Mouse (Mus musculus) erythroblast, embryonic 14.5 days (primary cell): ENCODE measurements around the gene Setd1a. TPM values are rescaled to one million over a fixed set of nuclear protein-coding genes. Genes with fewer than 3 reads are reported as not detected.

Source experiments
- H3K27me3 ChIP-seq: 2 replicates; pipeline ENCODE4 v1.6.1; 2012; ENCODE audit warnings: inconsistent platforms; ENCODE audit not compliant: control insufficient read depth
- H3K36me3 ChIP-seq: 2 replicates; pipeline ENCODE4 v1.6.1; 2012; ENCODE audit warnings: mild to moderate bottlenecking, inconsistent platforms; ENCODE audit not compliant: control insufficient read depth
- H3K4me1 ChIP-seq: 2 replicates; pipeline ENCODE4 v1.6.1; 2012; ENCODE audit warnings: inconsistent platforms; ENCODE audit not compliant: control insufficient read depth
- H3K4me3 ChIP-seq: replicated peaks from 2 replicates; pipeline ENCODE3; 2012; ENCODE audit warnings: moderate library complexity, mild to moderate bottlenecking, inconsistent platforms
- H3K9me3 ChIP-seq: 2 replicates; pipeline ENCODE4 v1.6.1; 2012; ENCODE audit warnings: low read length, inconsistent platforms, mixed read lengths; ENCODE audit not compliant: control insufficient read depth
- GATA1 ChIP-seq: IDR thresholded peaks from 2 replicates; pipeline ENCODE4 v1.6.1; 2012; ENCODE audit warnings: low read length, inconsistent platforms, mixed read lengths
- TAL1 ChIP-seq: IDR thresholded peaks from 3 replicates; pipeline ENCODE4 v1.6.1; 2012; ENCODE audit warnings: low read length, inconsistent platforms, mixed read lengths
- polyA plus RNA-seq: library from polyadenylated mRNA; stranded (reverse); fragments of >175 nt; gene quantifications from 2 replicates; pipeline ENCODE4 v1.2.3, GENCODE M21; 2012

Gene Setd1a
- polyA plus RNA-seq, 1 experiment, result 6.0 TPM

DNA sequence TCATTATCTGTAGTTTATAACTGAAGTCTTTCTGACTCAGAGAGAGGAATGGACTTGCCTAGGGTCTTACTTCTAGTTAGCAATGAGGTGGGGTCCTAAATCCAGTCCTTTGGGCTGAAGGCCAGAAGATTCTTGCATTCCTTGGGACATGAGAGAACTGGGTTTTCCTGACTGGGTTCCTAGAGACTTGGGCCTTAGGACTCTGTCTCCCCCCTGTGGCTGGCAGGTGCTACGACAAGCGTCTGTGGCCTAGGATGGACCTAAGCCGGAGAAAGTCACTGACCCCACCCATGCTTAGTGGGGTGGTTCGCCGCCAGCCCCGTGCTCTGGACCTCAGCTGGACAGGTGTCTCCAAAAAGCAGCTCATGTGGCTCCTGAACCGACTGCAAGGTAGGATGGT lies 15.4 kb upstream of the Setd1a start:
- H3K4me3 ChIP-seq, result no peak overlapping the region
- H3K4me1 ChIP-seq, result peaks cover 28% of the 10 kb centered on the region
- no peaks in the 10 kb centered on the region for H3K27me3 ChIP-seq
- H3K9me3 ChIP-seq, result no peaks in the 10 kb centered on the region
- TF ChIP-seq GATA1 (no peak), TAL1 (no peak)
- peaks cover 14% of the 10 kb centered on the region for H3K36me3 ChIP-seq

DNA sequence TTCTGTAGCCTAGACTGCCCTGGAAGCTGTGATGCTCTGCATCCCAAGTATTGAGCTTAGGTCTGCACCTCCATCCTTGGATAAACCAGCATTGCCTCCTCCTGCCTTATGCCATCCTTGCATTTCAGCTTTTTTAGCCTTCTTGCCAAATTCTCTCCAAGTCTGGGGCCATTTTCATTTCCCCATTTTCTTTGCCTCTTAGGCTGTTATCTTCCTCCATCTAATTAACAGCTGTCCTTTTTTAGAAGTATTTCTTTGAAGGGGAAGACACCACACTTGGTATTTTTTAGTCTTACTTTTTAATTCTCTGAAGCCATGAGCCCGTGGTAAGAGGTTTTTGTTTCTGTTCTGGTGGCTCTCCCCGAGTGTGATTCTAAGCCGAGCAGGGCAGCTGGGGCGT lies 12.8 kb upstream of the Setd1a start:
- Histone ChIP-seq H3K9me3 (no peaks in the 10 kb centered on the region), H3K4me3 (no peak overlapping the region), H3K4me1 (peaks cover 52% of the 10 kb centered on the region), H3K27me3 (no peaks in the 10 kb centered on the region), H3K36me3 (peaks cover 19% of the 10 kb centered on the region)
- TF ChIP-seq GATA1 (no peak), TAL1 (no peak)

DNA sequence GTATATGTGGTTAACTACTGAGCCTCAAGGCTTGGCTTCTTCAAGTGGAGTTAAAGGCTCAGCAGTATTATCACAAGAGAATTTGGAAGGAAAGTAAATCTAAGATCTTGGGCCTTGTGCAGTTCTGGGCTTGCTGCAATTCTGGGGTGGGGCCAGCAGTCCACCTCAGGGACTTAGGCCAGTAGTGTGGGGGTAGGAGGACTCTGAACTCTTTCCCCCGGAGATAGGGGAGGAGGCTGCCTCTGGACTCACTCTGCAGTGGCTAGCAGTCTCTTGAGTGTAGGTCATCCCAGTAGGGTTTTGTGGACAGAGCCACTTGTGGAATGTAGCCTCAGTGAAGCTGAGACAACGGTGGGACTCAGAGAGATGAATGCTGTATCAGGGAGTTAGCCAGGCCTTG lies 10.7 kb upstream of the Setd1a start:
- H3K9me3 ChIP-seq, result no peaks in the 10 kb centered on the region
- H3K27me3 ChIP-seq, result peaks cover 2% of the 10 kb centered on the region; the same call in 1 of the 2 replicates
- TF ChIP-seq GATA1, result no peak
- H3K36me3 ChIP-seq, result peaks cover 19% of the 10 kb centered on the region
- peaks cover 64% of the 10 kb centered on the region for H3K4me1 ChIP-seq
- H3K4me3 ChIP-seq, result no peak overlapping the region

DNA sequence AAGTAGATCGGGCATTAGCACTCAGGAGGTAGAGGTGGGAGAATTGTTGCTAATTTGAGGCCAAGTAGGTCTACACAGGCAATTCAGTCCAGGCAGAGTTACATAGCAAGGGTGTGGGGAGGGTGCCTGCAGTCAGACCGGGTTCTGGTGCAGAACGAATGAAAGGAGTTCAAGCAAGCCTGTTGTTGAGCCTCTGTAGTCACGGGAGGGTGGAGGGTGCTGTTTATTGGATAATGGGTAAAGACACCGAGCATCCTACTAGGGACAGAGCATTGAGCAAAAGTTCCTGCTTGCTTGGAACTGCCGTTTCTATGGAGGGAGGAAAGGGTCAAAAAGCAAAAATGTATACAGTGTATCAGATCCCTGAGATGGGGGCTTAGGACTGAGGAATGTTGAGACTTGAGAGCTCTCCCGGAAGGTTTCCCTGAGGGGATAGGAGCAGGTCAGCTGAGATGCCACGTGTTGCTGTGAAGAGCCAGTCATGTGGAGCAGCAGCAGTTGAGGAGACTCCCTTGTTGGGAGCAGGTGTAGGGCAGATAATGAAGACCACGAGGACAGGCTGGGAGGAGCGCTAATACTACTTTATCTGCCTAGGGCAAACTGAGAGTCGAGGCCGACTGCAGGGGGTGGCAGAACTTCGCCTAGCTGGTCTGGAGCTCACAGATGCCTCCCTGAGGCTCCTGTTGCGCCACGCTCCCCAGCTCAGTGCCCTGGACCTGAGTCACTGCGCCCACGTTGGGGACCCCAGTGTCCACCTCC lies 9.4 kb upstream of the Setd1a start:
- peaks cover 15% of the 10 kb centered on the region for H3K36me3 ChIP-seq

DNA sequence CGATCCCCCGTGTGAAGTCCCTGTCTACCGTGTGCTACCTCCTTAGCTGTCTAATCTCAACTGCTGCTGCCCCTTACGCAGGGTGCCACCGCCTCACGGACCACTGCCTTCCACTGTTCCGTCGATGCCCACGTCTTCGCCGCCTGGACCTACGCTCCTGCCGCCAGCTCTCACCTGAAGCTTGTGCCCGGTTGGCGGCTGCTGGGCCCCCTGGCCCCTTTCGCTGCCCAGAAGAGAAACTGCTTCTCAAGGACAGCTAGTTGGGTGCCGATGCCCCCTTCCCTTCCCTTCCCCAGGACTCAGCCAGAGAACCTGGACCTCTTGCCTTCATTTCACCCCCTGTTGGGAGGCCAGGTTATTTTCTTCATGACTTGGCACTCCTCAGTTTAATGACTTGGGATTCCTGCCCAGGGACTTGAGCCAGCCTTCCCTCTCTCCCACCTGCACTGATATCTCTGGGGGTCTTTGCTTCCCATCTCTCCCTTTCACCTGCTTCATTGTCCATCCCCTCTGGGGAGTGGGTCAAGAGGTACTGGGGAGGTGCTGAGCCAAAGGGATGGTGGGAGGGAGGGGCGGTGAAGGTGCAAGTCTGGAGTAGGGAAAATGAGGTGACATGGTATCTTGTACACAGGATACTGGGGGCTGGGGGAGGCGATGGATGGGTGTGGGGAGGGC lies 8.7 kb upstream of the Setd1a start:
- Histone ChIP-seq H3K27me3 (peaks cover 2% of the 10 kb centered on the region; the same call in 1 of the 2 replicates), H3K9me3 (no peaks in the 10 kb centered on the region), H3K4me3 (peak overlapping the region; percentile 74), H3K4me1 (peaks cover 75% of the 10 kb centered on the region), H3K36me3 (peaks cover 11% of the 10 kb centered on the region)
- TF ChIP-seq GATA1 (no peak), TAL1 (no peak)

More for the DNA sequence above, 9.4 kb upstream of the Setd1a start:
- peaks cover 70% of the 10 kb centered on the region for H3K4me1 ChIP-seq
- peak overlapping the region; percentile 74 for H3K4me3 ChIP-seq
- peak; percentile 87 for TF ChIP-seq GATA1
- TF ChIP-seq TAL1, result peak; percentile 83
- peaks cover 2% of the 10 kb centered on the region; the same call in 1 of the 2 replicates for H3K27me3 ChIP-seq
- H3K9me3 ChIP-seq, result no peaks in the 10 kb centered on the region

- Histone ChIP-seq H3K4me1 (peaks cover 77% of the 10 kb centered on the region), H3K36me3 (peaks cover 9% of the 10 kb centered on the region), H3K4me3 (peak overlapping the region; percentile 74)
Measured at GRCm38 (mm10) chr7:127768346-127768996, 8.0 kb upstream of the Setd1a start.

DNA sequence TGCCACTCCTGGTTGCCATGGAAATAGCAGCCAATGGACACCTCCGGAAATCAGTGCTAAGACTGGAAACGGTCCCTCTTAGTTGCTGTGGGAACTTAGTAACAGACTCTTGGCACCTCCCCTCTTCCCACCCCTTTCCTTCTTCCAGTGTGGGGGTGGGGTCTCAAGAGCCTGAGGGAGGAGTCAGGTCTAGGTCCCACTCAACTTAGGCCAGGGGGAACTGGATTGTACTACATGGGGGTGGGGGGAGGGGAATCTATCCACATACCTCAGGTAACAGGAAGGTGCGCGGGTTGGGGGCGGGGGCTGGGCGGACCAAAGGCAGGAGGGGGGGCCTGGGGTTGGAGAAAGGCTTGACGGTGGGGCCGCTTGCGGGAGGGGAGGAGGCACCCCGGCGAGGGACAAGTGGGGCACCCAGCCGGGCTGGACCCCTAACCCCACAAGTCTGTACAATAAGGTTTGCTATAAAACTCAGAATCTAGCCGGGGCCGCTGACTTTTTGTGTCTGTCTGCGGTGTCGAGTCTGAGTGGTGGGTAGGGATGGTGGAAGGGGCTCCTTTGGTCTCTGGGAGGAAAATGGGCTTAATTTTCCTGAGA lies 7.4 kb upstream of the Setd1a start:
- H3K27me3 ChIP-seq, result peaks cover 2% of the 10 kb centered on the region; the same call in 1 of the 2 replicates
- TF ChIP-seq TAL1 (no peak), GATA1 (no peak)
- H3K4me1 ChIP-seq, result peaks cover 83% of the 10 kb centered on the region

More at GRCm38 (mm10) chr7:127768346-127768996, 8.0 kb upstream of the Setd1a start:
- Histone ChIP-seq H3K9me3 (no peaks in the 10 kb centered on the region), H3K27me3 (peaks cover 2% of the 10 kb centered on the region; the same call in 1 of the 2 replicates)
- TF ChIP-seq GATA1, result no peak
- TF ChIP-seq TAL1, result no peak

DNA sequence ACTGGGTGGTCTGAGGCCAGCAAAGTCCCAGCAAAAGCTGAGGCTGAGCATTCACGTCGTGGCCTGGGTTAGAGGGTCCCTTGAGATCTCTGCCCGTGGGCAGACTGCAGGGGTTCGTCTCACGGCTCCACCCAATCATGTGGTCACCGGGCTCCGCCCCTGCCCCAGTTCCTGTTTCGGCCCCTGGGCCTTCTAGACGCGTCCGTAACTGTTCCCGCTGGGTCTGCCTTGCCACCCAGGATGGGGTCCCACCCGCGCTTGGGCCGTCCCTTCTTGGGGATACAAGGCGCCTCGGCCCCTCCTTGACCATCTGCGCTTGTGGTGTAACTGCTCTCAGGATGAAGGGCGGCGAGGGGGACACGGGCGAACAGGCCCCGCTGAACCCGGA lies 6.8 kb upstream of the Setd1a start, which contains the start of gene Orai3:
Gene Orai3 (plus strand): TSS at position 165 of the 388 bp plus-strand sequence.
- Histone ChIP-seq H3K9me3 (no peaks in the 10 kb centered on the region), H3K36me3 (peaks cover 7% of the 10 kb centered on the region), H3K4me1 (peaks cover 87% of the 10 kb centered on the region), H3K27me3 (peaks cover 2% of the 10 kb centered on the region; the same call in 1 of the 2 replicates), H3K4me3 (peak within 1 kb of the TSS; percentile 74)
- no peak for TF ChIP-seq TAL1

More for the DNA sequence above, 7.4 kb upstream of the Setd1a start:
- Histone ChIP-seq H3K36me3 (peaks cover 7% of the 10 kb centered on the region), H3K9me3 (no peaks in the 10 kb centered on the region), H3K4me3 (peak overlapping the region; percentile 74)
